Mouse (Mus musculus): ENCODE results near the gene Myh2.

- TF ChIP-seq CTCF (IDR thresholded peaks at IDR 0.05; ENCODE audit: low read depth, low read length), result no peak
- TF ChIP-seq GATA2 (IDR thresholded peaks at IDR 0.05; ENCODE audit: borderline replicate concordance, low read depth, low read length), result no peak
- TF ChIP-seq GATA1 (IDR thresholded peaks at IDR 0.05; ENCODE audit: borderline replicate concordance, low read length), result no peak
- no peak for TF ChIP-seq TAL1 (conservative IDR thresholded peaks at IDR 0.05; ENCODE audit: low read depth, low read length)
- TF ChIP-seq POLR2AphosphoS5 (IDR thresholded peaks at IDR 0.05; ENCODE audit: insufficient replicate concordance, low read depth, low read length), result no peak
Observed at GRCm38 (mm10) chr11:67139556-67139955, 31.3 kb upstream of the Myh2 start.
